Mouse (Mus musculus) kidney, embryonic 16.5 days (tissue): Measurements from ENCODE around the gene Cartpt. TPM values are rescaled to one million over a fixed set of nuclear protein-coding genes. Genes with fewer than 3 reads are reported as not detected.

Experiments used
- ATAC-seq: fragments of 200-750 bp; cut with Nextera tagmentation; 2 replicates; pipeline ENCODE4 v1.8.0; 2017; ENCODE audit warnings: moderate TSS enrichment; ENCODE audit not compliant: low FRiP score, low TSS enrichment
- H3K27ac ChIP-seq: fragments of 300-500 bp; sonication (generic); 2 replicates; pipeline ENCODE4 v1.5.1; 2014; ENCODE audit warnings: low read length
- H3K27me3 ChIP-seq: fragments of 300-500 bp; sonication (generic); 2 replicates; pipeline ENCODE4 v1.6.1; 2014; ENCODE audit warnings: low read length, control low read depth, mixed read lengths; ENCODE audit not compliant: insufficient read depth
- H3K36me3 ChIP-seq: fragments of 300-500 bp; sonication (generic); 2 replicates; pipeline ENCODE4 v1.6.1; 2014; ENCODE audit warnings: low read length, control low read depth, mixed read lengths; ENCODE audit not compliant: insufficient read depth
- H3K4me1 ChIP-seq: fragments of 300-500 bp; sonication (generic); 2 replicates; pipeline ENCODE4 v1.6.1; 2014; ENCODE audit warnings: low read length, control low read depth, mixed read lengths; ENCODE audit not compliant: insufficient read depth
- H3K4me2 ChIP-seq: fragments of 300-500 bp; sonication (generic); replicated peaks from 2 replicates; pipeline ENCODE4 v1.6.1; 2014; ENCODE audit warnings: low read depth, low read length
- H3K4me3 ChIP-seq: fragments of 300-500 bp; sonication (generic); 2 replicates; pipeline ENCODE4 v1.5.1; 2014; ENCODE audit warnings: mild to moderate bottlenecking, low read length
- H3K9ac ChIP-seq: fragments of 300-500 bp; sonication (generic); replicated peaks from 2 replicates; pipeline ENCODE4 v1.6.1; 2014; ENCODE audit warnings: low read length
- H3K9me3 ChIP-seq: fragments of 300-500 bp; sonication (generic); 2 replicates; pipeline ENCODE4 v1.6.1; 2016; ENCODE audit warnings: low read length, control low read depth
- WGBS: fragments of 180-500 bp; shearing (Covaris S2); extraction: QIAGEN DNeasy Blood & Tissue Kit; methylation state at CpG from one replicate; pipeline ENCODE4 v1.1.7; 2014; 5-methylcytosine and 5-hydroxymethylcytosine counted together
- polyA plus RNA-seq: library from polyadenylated mRNA; unstranded; fragments of >200 nt; fragmentation: Nextera tagmentation; extraction: Ambion mirVana; gene quantifications from 2 replicates; pipeline ENCODE4 v1.2.1, GENCODE M21; 2015

Cartpt gene
- polyA plus RNA-seq: 0.92 and 1.6 TPM in 2 replicates

GRCm38 (mm10) chr13:99900965-99901364 lies at the start of gene Cartpt:
Gene Cartpt, minus strand, starts transcription at chr13:99901091.
- no peak for ATAC-seq
- H3K4me1 ChIP-seq: peaks cover 11% of the 10 kb centered on the region; the same call in 1 of the 2 replicates
- H3K4me2 ChIP-seq: peak within 1 kb of the TSS; percentile 45
- no peaks in the 10 kb centered on the region for H3K9me3 ChIP-seq
- WGBS: 49% methylated on average over 9 of the region's 9 CpGs
- peak within 1 kb of the TSS; percentile 26 for H3K4me3 ChIP-seq
- no peak within 1 kb of the TSS for H3K9ac ChIP-seq
- H3K27ac ChIP-seq: no peak within 1 kb of the TSS
- H3K36me3 ChIP-seq: no peaks in the 10 kb centered on the region
- peaks cover 41% of the 10 kb centered on the region for H3K27me3 ChIP-seq

- H3K4me1 ChIP-seq: no peaks in the 10 kb centered on the region
- H3K27me3 ChIP-seq: no peaks in the 10 kb centered on the region
- no peak overlapping the region for H3K9ac ChIP-seq
- H3K9me3 ChIP-seq: 0 out of 2 replicates have a peak, but pooled peaks cover 2% of the 10 kb centered on the region
- WGBS: 88% methylated on average over 4 of the region's 4 CpGs
- H3K36me3 ChIP-seq: peaks cover 18% of the 10 kb centered on the region; the same call in 1 of the 2 replicates
- no peak overlapping the region for H3K4me3 ChIP-seq
- H3K4me2 ChIP-seq: no peak overlapping the region
- H3K27ac ChIP-seq: no peak overlapping the region
- no peak for ATAC-seq
These were observed 46.5 kb upstream of the Cartpt start for GRCm38 (mm10) chr13:99947417-99947816.

GRCm38 (mm10) chr13:99943525-99943924 lies 42.6 kb upstream of the Cartpt start:
- Histone ChIP-seq H3K9ac (no peak overlapping the region), H3K4me1 (no peaks in the 10 kb centered on the region), H3K4me3 (no peak overlapping the region), H3K27me3 (no peaks in the 10 kb centered on the region), H3K36me3 (no peaks in the 10 kb centered on the region), H3K4me2 (no peak overlapping the region), H3K9me3 (0 out of 2 replicates have a peak, but pooled peaks cover 2% of the 10 kb centered on the region), H3K27ac (no peak overlapping the region)
- ATAC-seq: no peak
- 89% methylated on average over 2 of the region's 2 CpGs for WGBS

- Histone ChIP-seq H3K27me3 (no peaks in the 10 kb centered on the region), H3K9ac (no peak overlapping the region), H3K4me2 (no peak overlapping the region), H3K4me1 (no peaks in the 10 kb centered on the region), H3K9me3 (0 out of 2 replicates have a peak, but pooled peaks cover 2% of the 10 kb centered on the region), H3K4me3 (no peak overlapping the region), H3K36me3 (no peaks in the 10 kb centered on the region), H3K27ac (no peak overlapping the region)
- 52% methylated on average over 2 of the region's 2 CpGs for WGBS
- ATAC-seq: no peak
These were observed 39.7 kb upstream of the Cartpt start for GRCm38 (mm10) chr13:99940601-99941000.

GRCm38 (mm10) chr13:99939320-99939671 lies 38.4 kb upstream of the Cartpt start:
- no peak for ATAC-seq
- Histone ChIP-seq H3K36me3 (no peaks in the 10 kb centered on the region), H3K27me3 (no peaks in the 10 kb centered on the region), H3K9me3 (0 out of 2 replicates have a peak, but pooled peaks cover 2% of the 10 kb centered on the region), H3K4me3 (no peak overlapping the region), H3K27ac (no peak overlapping the region), H3K4me1 (no peaks in the 10 kb centered on the region), H3K4me2 (no peak overlapping the region), H3K9ac (no peak overlapping the region)
- WGBS: 51% methylated on average over 8 of the region's 8 CpGs

GRCm38 (mm10) chr13:99938606-99939319 lies 37.9 kb upstream of the Cartpt start:
- H3K4me2 ChIP-seq: no peak overlapping the region
- WGBS: 78% methylated on average over 10 of the region's 10 CpGs
- no peaks in the 10 kb centered on the region for H3K4me1 ChIP-seq
- no peaks in the 10 kb centered on the region for H3K27me3 ChIP-seq
- 0 out of 2 replicates have a peak, but pooled peaks cover 2% of the 10 kb centered on the region for H3K9me3 ChIP-seq
- H3K9ac ChIP-seq: no peak overlapping the region
- no peak overlapping the region for H3K4me3 ChIP-seq
- H3K27ac ChIP-seq: no peak overlapping the region
- no peaks in the 10 kb centered on the region for H3K36me3 ChIP-seq
- ATAC-seq: no peak

GRCm38 (mm10) chr13:99937741-99938140 lies 36.9 kb upstream of the Cartpt start:
- Histone ChIP-seq H3K4me1 (no peaks in the 10 kb centered on the region), H3K9ac (no peak overlapping the region), H3K27me3 (no peaks in the 10 kb centered on the region), H3K9me3 (no peaks in the 10 kb centered on the region), H3K4me2 (no peak overlapping the region), H3K36me3 (no peaks in the 10 kb centered on the region), H3K4me3 (no peak overlapping the region), H3K27ac (no peak overlapping the region)
- ATAC-seq: no peak
- WGBS: 79% methylated on average over 3 of the region's 3 CpGs

GRCm38 (mm10) chr13:99932406-99932805 lies 31.5 kb upstream of the Cartpt start:
- ATAC-seq: no peak
- Histone ChIP-seq H3K27me3 (no peaks in the 10 kb centered on the region), H3K9ac (no peak overlapping the region), H3K9me3 (no peaks in the 10 kb centered on the region), H3K36me3 (no peaks in the 10 kb centered on the region), H3K27ac (no peak overlapping the region), H3K4me1 (no peaks in the 10 kb centered on the region), H3K4me2 (no peak overlapping the region), H3K4me3 (no peak overlapping the region)
- 67% methylated on average over 1 of the region's 1 CpGs for WGBS

- H3K4me3 ChIP-seq: no peak overlapping the region
These were observed 30.6 kb upstream of the Cartpt start for GRCm38 (mm10) chr13:99931502-99931901.

GRCm38 (mm10) chr13:99926249-99926648 lies 25.4 kb upstream of the Cartpt start:
- no peaks in the 10 kb centered on the region for H3K36me3 ChIP-seq
- no peak for ATAC-seq
- WGBS: 63% methylated on average over 5 of the region's 5 CpGs

More at GRCm38 (mm10) chr13:99931502-99931901, 30.6 kb upstream of the Cartpt start:
- WGBS: 83% methylated on average over 6 of the region's 6 CpGs
- Histone ChIP-seq H3K9me3 (no peaks in the 10 kb centered on the region), H3K27ac (no peak overlapping the region), H3K27me3 (no peaks in the 10 kb centered on the region), H3K36me3 (no peaks in the 10 kb centered on the region), H3K4me2 (no peak overlapping the region), H3K9ac (no peak overlapping the region), H3K4me1 (no peaks in the 10 kb centered on the region)
- no peak for ATAC-seq

More at GRCm38 (mm10) chr13:99926249-99926648, 25.4 kb upstream of the Cartpt start:
- 0 out of 2 replicates have a peak, but pooled peaks cover 2% of the 10 kb centered on the region for H3K4me1 ChIP-seq
- H3K4me2 ChIP-seq: no peak overlapping the region
- no peaks in the 10 kb centered on the region for H3K9me3 ChIP-seq
- H3K27me3 ChIP-seq: no peaks in the 10 kb centered on the region
- H3K4me3 ChIP-seq: no peak overlapping the region
- no peak overlapping the region for H3K27ac ChIP-seq
- H3K9ac ChIP-seq: no peak overlapping the region
